Mouse (Mus musculus) forebrain, embryonic 14.5 days (tissue): ENCODE results near the gene Nhsl2. TPM values are rescaled to one million over a fixed set of nuclear protein-coding genes. Genes with fewer than 3 reads are reported as not detected.

Experiments used
- ATAC-seq: fragments of 200-750 bp; cut with Nextera tagmentation; 2 replicates; pipeline ENCODE4 v1.8.0; 2017; ENCODE audit warnings: mild to moderate bottlenecking, moderate library complexity
- DNase-seq: peaks from one replicate; pipeline ENCODE4 v3.0.0-alpha.2; 2015; ENCODE audit warnings: low spot score
- H3K27ac ChIP-seq: fragments of 300-500 bp; sonication (generic); 2 replicates; pipeline ENCODE4 v1.5.1; 2014; ENCODE audit warnings: low read depth, mild to moderate bottlenecking, control low read depth, low read length, moderate library complexity
- H3K27me3 ChIP-seq: fragments of 300-500 bp; sonication (generic); replicated peaks from 2 replicates; pipeline ENCODE4 v1.6.1; 2014; ENCODE audit warnings: low read length, control low read depth, mixed read lengths; ENCODE audit not compliant: control insufficient read depth, insufficient read depth
- H3K36me3 ChIP-seq: fragments of 300-500 bp; sonication (generic); 2 replicates; pipeline ENCODE4 v1.6.1; 2014; ENCODE audit warnings: low read length, control low read depth; ENCODE audit not compliant: control insufficient read depth, insufficient read depth
- H3K4me1 ChIP-seq: fragments of 300-500 bp; sonication (generic); 2 replicates; pipeline ENCODE4 v1.6.1; 2014; ENCODE audit warnings: antibody characterized with exemption, low read length, control low read depth; ENCODE audit not compliant: control insufficient read depth, insufficient read depth
- H3K4me2 ChIP-seq: fragments of 300-500 bp; sonication (generic); 2 replicates; pipeline ENCODE4 v1.6.1; 2014; ENCODE audit warnings: mild to moderate bottlenecking, control low read depth, low read length
- H3K4me3 ChIP-seq: fragments of 300-500 bp; sonication (generic); 2 replicates; pipeline ENCODE4 v1.5.1; 2014; ENCODE audit warnings: low read depth, low read length, control low read depth
- H3K9ac ChIP-seq: fragments of 300-500 bp; sonication (generic); 2 replicates; pipeline ENCODE4 v1.6.1; 2014; ENCODE audit warnings: mild to moderate bottlenecking, low read length, control low read depth, moderate library complexity
- H3K9me3 ChIP-seq: fragments of 300-500 bp; sonication (generic); replicated peaks from 2 replicates; pipeline ENCODE4 v1.6.1; 2016; ENCODE audit warnings: low read length, control low read depth, mixed read lengths; ENCODE audit not compliant: control insufficient read depth
- WGBS: fragments of 180-500 bp; shearing (Covaris S2); extraction: QIAGEN DNeasy Blood & Tissue Kit; methylation state at CpG from one replicate; pipeline ENCODE4 v1.1.7; 2014; 5-methylcytosine and 5-hydroxymethylcytosine counted together
- microRNA-seq: library from miRNA; unstranded; fragments of <30 nt; microRNA quantifications from one replicate; pipeline ENCODE4, GENCODE M21; 2016
- polyA plus RNA-seq: library from polyadenylated mRNA; unstranded; fragments of >200 nt; fragmentation: Nextera tagmentation; extraction: Ambion mirVana; gene quantifications from 2 replicates; pipeline ENCODE4 v1.2.1, GENCODE M21; 2014

Gene Nhsl2
- polyA plus RNA-seq, 1 experiment from 2014 or later = 3.5 TPM

DNA sequence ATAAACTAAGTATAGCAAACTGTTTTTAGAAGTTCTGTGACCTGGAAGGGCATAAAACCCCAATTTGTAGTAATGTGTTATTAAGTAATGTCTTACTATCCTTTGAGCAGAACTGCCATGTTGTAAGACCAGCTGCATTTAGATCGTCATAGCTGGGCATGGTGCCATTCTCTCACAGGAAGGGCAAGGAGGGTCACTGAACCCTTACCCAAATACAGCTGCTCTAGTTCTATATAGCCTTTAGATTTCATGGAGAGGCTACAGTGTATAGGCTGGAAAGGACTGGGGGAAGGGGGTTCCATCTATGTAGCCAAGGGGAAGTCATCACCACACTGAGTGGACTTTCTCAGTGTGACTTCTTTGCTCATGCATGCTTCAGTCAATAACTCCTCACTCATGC, 292.0 kb downstream of the Nhsl2 start:
- ATAC-seq = no peak
- no peak overlapping the region for H3K9ac ChIP-seq
- 82% methylated on average over 1 of the region's 1 CpGs for WGBS

More for the DNA sequence above, 292.0 kb downstream of the Nhsl2 start:
- Histone ChIP-seq H3K36me3 (0 out of 2 replicates have a peak, but pooled peaks cover 8% of the 10 kb centered on the region), H3K4me2 (no peak overlapping the region), H3K4me3 (no peak overlapping the region), H3K9me3 (no peaks in the 10 kb centered on the region), H3K4me1 (no peaks in the 10 kb centered on the region), H3K27me3 (no peaks in the 10 kb centered on the region), H3K27ac (no peak overlapping the region)
- DNase-seq = no peak

Small RNA genes within 50 kb of the gene (microRNA-seq; reads per million reads assigned to microRNA genes)
- gene Gm27843 = not detected

Other genes starting within 250 kb of the Nhsl2 start
- gene Ogt, start 209.3 kb upstream of the Nhsl2 start, polyA plus RNA-seq = 204 and 254 TPM in 2 replicates
- gene Cxcr3, start 115.1 kb upstream of the Nhsl2 start, polyA plus RNA-seq = 0.17 TPM in 1 of 2 replicates, not detected in the other
- not detected in 2 replicates for gene Gm4779, start 55.0 kb upstream of the Nhsl2 start, polyA plus RNA-seq
- not detected in 2 replicates for gene 8030474K03Rik, start 54.7 kb upstream of the Nhsl2 start, polyA plus RNA-seq
- gene Rtl5, start 221.9 kb downstream of the Nhsl2 start, polyA plus RNA-seq = 9.6 and 11.0 TPM in 2 replicates